Comparison of ENCODE assay signal across 19 mouse cellular contexts in the genomic region with DNA sequence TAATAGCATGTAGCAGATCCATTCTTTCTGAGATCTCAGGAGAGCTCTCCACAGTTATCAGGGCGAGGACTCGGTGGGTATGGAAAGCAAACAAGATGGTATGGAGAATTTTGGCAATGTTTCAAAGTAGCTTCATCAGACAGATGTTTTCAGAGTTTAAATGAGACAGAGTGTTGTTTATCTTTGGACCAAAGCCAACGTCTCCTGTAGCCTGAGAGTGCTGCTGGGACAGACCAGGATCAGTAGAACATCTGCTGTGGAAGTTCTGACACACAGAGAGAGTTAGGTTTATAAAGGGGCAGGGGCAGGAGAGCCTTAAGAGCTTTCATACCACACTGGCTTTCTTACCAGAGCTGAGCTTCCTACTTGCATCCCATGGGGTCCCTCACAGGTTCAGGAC.
"Had no signal": no experiment of that assay in that cellular context is flagged by ENCODE, and none has a peak within 500 bp of the region (broad histone marks: within the 10 kb centered on the region; RNA-seq: fewer than 3 reads in every experiment).

No protein-coding gene starts in this region.

- H3K9ac ChIP-seq: limb, embryonic 12.5 days; liver, embryonic 13.5 days; liver, postnatal 0 days; midbrain, embryonic 15.5 days; neural tube, embryonic 12.5 days had no signal

- H3K9me3 ChIP-seq: limb, embryonic 12.5 days; liver, embryonic 13.5 days; midbrain, embryonic 15.5 days; neural tube, embryonic 12.5 days had no signal

- H3K36me3 ChIP-seq: limb, embryonic 12.5 days; liver, embryonic 13.5 days; midbrain, embryonic 15.5 days; neural tube, embryonic 12.5 days had no signal

- H3K4me2 ChIP-seq: limb, embryonic 12.5 days; liver, embryonic 13.5 days; midbrain, embryonic 11.5 days; midbrain, embryonic 15.5 days; neural tube, embryonic 12.5 days had no signal

- H3K27ac ChIP-seq: kidney, postnatal 0 days; limb, embryonic 12.5 days; liver, embryonic 13.5 days; macrophage; midbrain, embryonic 15.5 days; neural tube, embryonic 12.5 days had no signal

- H3K27me3 ChIP-seq: liver, embryonic 13.5 days; midbrain, embryonic 15.5 days had no signal

- H3K4me1 ChIP-seq: liver, embryonic 13.5 days; midbrain, embryonic 15.5 days had no signal

- ATAC-seq: liver, postnatal 0 days; lung, postnatal 0 days; midbrain, embryonic 15.5 days had no signal

- DNase-seq: kidney, adult 11 months; kidney, adult 9 months; kidney, postnatal 36 days; layer of hippocampus, adult 9-11 months; layer of hippocampus, postnatal 36 days; liver; liver, embryonic 13.5 days; liver, postnatal 0 days; right cerebral cortex, postnatal 14 days; thymus, adult 18-20 months; thymus, postnatal 14 days had no signal

- H3K4me3 ChIP-seq: limb, embryonic 12.5 days; liver, embryonic 13.5 days; megakaryocyte, embryonic 14.5 days; midbrain, embryonic 15.5 days; neural tube, embryonic 12.5 days had no signal
